Mouse (Mus musculus) gastrocnemius, postnatal 14 days (tissue): ENCODE measurements around the gene Prrg4. TPM values are rescaled to one million over a fixed set of nuclear protein-coding genes. Genes with fewer than 3 reads are reported as not detected.
"Not testable (repeated sequence)": the region's sequence is repeated elsewhere in the genome, so short reads cannot be mapped to it uniquely, and the experiment has no call there.

Experiments
- DNase-seq: peaks from one replicate; pipeline ENCODE4 v3.0.0; 2021; ENCODE audit warnings: mixed read lengths
- intact Hi-C: fragments of 180-260 bp; cut with DNase I; formaldehyde crosslinking; loops from one replicate; pipeline ENCODE4 v1.15.1; 2025; ENCODE audit warnings: low total_unique reads
- total RNA-seq, 2 experiments: library from RNA; stranded (reverse); gene quantifications; 2 replicates each; pipeline ENCODE4 v1.2.3; 2021

Gene Prrg4
- total RNA-seq, 2 experiments from 2014 or later, result 0.51 to 1.3 TPM

GRCm38 (mm10) chr2:104846638-104847414, 2.9 kb downstream of the Prrg4 start:
- intact Hi-C loops, result no loop called here
- DNase-seq, result no peak

GRCm38 (mm10) chr2:104842559-104842958, 7.1 kb downstream of the Prrg4 start:
- no peak for DNase-seq
- intact Hi-C loops, result no loop called here

GRCm38 (mm10) chr2:104841736-104842135, 7.9 kb downstream of the Prrg4 start:
- intact Hi-C loops, result no loop called here
- no peak for DNase-seq

GRCm38 (mm10) chr2:104840974-104841373, 8.7 kb downstream of the Prrg4 start:
- intact Hi-C loops, result no loop called here
- no peak for DNase-seq

GRCm38 (mm10) chr2:104832486-104832885, 17.2 kb downstream of the Prrg4 start:
- DNase-seq, result no peak
- intact Hi-C loops, result no loop called here

- DNase-seq, result no peak
- intact Hi-C loops, result no loop called here
Measured at GRCm38 (mm10) chr2:104826191-104826590, 23.5 kb downstream of the Prrg4 start.

- intact Hi-C loops, result not testable (repeated sequence)
Measured at GRCm38 (mm10) chr2:104818763-104819162, 30.9 kb downstream of the Prrg4 start.

GRCm38 (mm10) chr2:104817555-104818330, 31.9 kb downstream of the Prrg4 start:
- intact Hi-C loops, result no loop called here
- DNase-seq, result no peak

More at GRCm38 (mm10) chr2:104818763-104819162, 30.9 kb downstream of the Prrg4 start:
- DNase-seq, result not testable (repeated sequence)

- DNase-seq, result peak; percentile 93
- intact Hi-C loops, result no loop called here
Measured at GRCm38 (mm10) chr2:104816866-104817439, 32.7 kb downstream of the Prrg4 start.

GRCm38 (mm10) chr2:104816371-104816827, 33.3 kb downstream of the Prrg4 start, which contains the start of gene Qser1:
TSS of gene Qser1 (minus strand) at chr2:104816760.
- intact Hi-C loops, result no loop called here
- DNase-seq, result no peak

- peak; percentile 29 for DNase-seq
- intact Hi-C loops, result no loop called here
Measured at GRCm38 (mm10) chr2:104815561-104816370, 33.9 kb downstream of the Prrg4 start.

GRCm38 (mm10) chr2:104814181-104814951, 35.3 kb downstream of the Prrg4 start:
- intact Hi-C loops, result no loop called here
- no peak for DNase-seq

- intact Hi-C loops, result no loop called here
- DNase-seq, result no peak
Measured at GRCm38 (mm10) chr2:104805435-104805834, 44.2 kb downstream of the Prrg4 start.

Other genes starting within 250 kb of the Prrg4 start
- gene Tcp11l1, start 137.7 kb downstream of the Prrg4 start, total RNA-seq, result 1 to 10 TPM; 4.5 TPM
- gene Pin1rt1, start 133.5 kb downstream of the Prrg4 start, total RNA-seq, result not detected
- 1 to 10 TPM in 1 of 2 experiments, under 1 TPM in 1; 0.97 to 1.7 TPM for gene Depdc7, start 107.0 kb downstream of the Prrg4 start, total RNA-seq
- gene Qser1, start 33.1 kb downstream of the Prrg4 start, total RNA-seq, result 10 to 100 TPM; 27.2 to 28.4 TPM
- 1 to 10 TPM; 4.0 to 4.4 TPM for gene Ccdc73, start 17.9 kb upstream of the Prrg4 start, total RNA-seq
- gene Eif3m, start 167.2 kb upstream of the Prrg4 start, total RNA-seq, result 100 to 1,000 TPM; 100 to 102 TPM
- gene Gm11060, start 242.1 kb upstream of the Prrg4 start, total RNA-seq, result not detected